8 mouse cellular contexts compared by ENCODE assay signal in the genomic region with DNA sequence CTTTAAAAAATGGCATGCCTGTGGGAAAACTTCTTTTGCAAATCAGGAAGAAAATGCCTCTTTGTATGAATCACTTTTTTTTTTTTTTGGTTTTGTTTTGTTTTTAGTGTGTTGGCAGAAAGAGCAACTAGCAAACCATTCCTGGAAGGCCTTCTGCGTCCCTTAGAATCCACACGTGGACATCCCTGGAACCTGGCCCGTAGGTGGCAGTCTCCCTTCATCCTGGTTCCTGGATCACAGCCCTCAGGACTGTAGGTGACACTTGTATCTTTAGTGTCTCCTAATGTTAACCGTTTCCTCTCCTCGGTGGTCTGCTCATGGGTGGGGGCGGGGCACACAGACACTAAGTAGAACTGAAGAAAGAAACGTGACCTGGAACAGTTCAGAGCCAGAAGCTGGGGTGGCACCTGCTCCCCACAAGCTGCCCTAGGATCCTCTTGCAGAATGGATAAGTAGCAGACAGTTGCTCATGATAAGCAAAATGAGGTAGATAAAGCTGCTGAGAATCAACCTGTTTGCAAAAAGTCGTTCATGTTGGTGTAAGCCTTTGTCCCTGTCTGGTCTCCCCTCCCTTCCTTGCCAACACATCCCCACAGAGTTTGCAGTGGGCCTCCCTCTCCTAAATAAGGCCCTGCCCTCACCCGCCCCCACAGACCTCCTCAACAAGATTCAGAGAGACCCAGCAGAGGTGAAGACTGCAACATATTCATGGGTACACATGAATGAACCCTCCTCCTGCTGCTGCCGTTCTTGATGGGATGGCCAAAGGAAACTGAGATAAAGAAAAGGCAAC. TPM values are rescaled to one million over a fixed set of nuclear protein-coding genes. Genes with fewer than 3 reads are reported as not detected.
DNase-seq lines count a peak whose midpoint lies in the region; ATAC-seq and TF ChIP-seq lines count a peak whose summit lies in the region.

No protein-coding gene starts in this region.

- no peak for ATAC-seq in embryonic facial prominence, embryonic 14.5 days (ENCODE audit: low read depth)
- ATAC-seq in hindbrain, embryonic 16.5 days: peak; percentile 63
- ATAC-seq in liver, embryonic 14.5 days (ENCODE audit: insufficient read depth): peak; percentile 82

- H3K27ac ChIP-seq in embryonic facial prominence, embryonic 14.5 days (replicated peaks; ENCODE audit: low read depth, low read length): no peak overlapping the region
- no peak overlapping the region for H3K27ac ChIP-seq in hindbrain, embryonic 16.5 days (ENCODE audit: low read depth, low read length)
- H3K27ac ChIP-seq in liver, embryonic 14.5 days: no peak overlapping the region

- H3K9ac ChIP-seq in embryonic facial prominence, embryonic 14.5 days (ENCODE audit: low read depth, low read length): no peak overlapping the region
- no peak overlapping the region for H3K9ac ChIP-seq in hindbrain, embryonic 16.5 days (ENCODE audit: low read depth, low read length)
- no peak overlapping the region for H3K9ac ChIP-seq in liver, embryonic 14.5 days (replicated peaks)

- peak; percentile 75 for TF ChIP-seq EP300 in liver, embryonic 14.5 days (IDR thresholded peaks at IDR 0.05; ENCODE audit: low read depth)

- no peaks in the 10 kb centered on the region for H3K9me3 ChIP-seq in embryonic facial prominence, embryonic 14.5 days (ENCODE audit: control insufficient read depth, low read length)
- no peaks in the 10 kb centered on the region for H3K9me3 ChIP-seq in hindbrain, embryonic 16.5 days (ENCODE audit: control insufficient read depth, low read length)
- H3K9me3 ChIP-seq in liver, embryonic 14.5 days (ENCODE audit: control insufficient read depth, low read length): no peaks in the 10 kb centered on the region

- H3K27me3 ChIP-seq in embryonic facial prominence, embryonic 14.5 days (replicated peaks; ENCODE audit: control insufficient read depth, insufficient read depth, low read length): no peaks in the 10 kb centered on the region
- H3K27me3 ChIP-seq in hindbrain, embryonic 16.5 days (replicated peaks; ENCODE audit: control insufficient read depth, insufficient read depth, low read length): no peaks in the 10 kb centered on the region
- H3K27me3 ChIP-seq in liver, embryonic 14.5 days (ENCODE audit: control insufficient read depth, insufficient read depth, low read length): no peaks in the 10 kb centered on the region

- H3K4me3 ChIP-seq in embryonic facial prominence, embryonic 14.5 days (ENCODE audit: low read depth, low read length): no peak overlapping the region
- no peak overlapping the region for H3K4me3 ChIP-seq in hindbrain, embryonic 16.5 days (ENCODE audit: low read length)
- no peak overlapping the region for H3K4me3 ChIP-seq in liver, embryonic 14.5 days (ENCODE audit: insufficient read depth in 1 of 2, low read depth in 2 of 2, low read length in 2 of 2)

- peak; percentile 61 for TF ChIP-seq CTCF in liver, embryonic 14.5 days (IDR thresholded peaks at IDR 0.05; ENCODE audit: low read depth)

- no peaks in the 10 kb centered on the region for H3K36me3 ChIP-seq in embryonic facial prominence, embryonic 14.5 days (ENCODE audit: control insufficient read depth, insufficient read depth, low read length)
- H3K36me3 ChIP-seq in hindbrain, embryonic 16.5 days (ENCODE audit: control insufficient read depth, insufficient read depth, low read length): no peaks in the 10 kb centered on the region
- H3K36me3 ChIP-seq in liver, embryonic 14.5 days (replicated peaks; ENCODE audit: control insufficient read depth, insufficient read depth, low read depth): no peaks in the 10 kb centered on the region

- 33% methylated on average over 10 of the region's 10 CpGs for WGBS in embryonic facial prominence, embryonic 14.5 days
- WGBS in hindbrain, embryonic 16.5 days: 25% methylated on average over 10 of the region's 10 CpGs
- WGBS in liver, embryonic 14.5 days (ENCODE audit: insufficient replicate concordance): 11% methylated on average over 10 of the region's 10 CpGs

- peaks cover 18% of the 10 kb centered on the region for H3K4me1 ChIP-seq in embryonic facial prominence, embryonic 14.5 days (ENCODE audit: control insufficient read depth, insufficient read depth, low read length)
- H3K4me1 ChIP-seq in hindbrain, embryonic 16.5 days (ENCODE audit: control insufficient read depth, insufficient read depth, low read depth, low read length): peaks cover 10% of the 10 kb centered on the region
- peaks cover 13 to 52% of the 10 kb centered on the region in 2 experiments for H3K4me1 ChIP-seq in liver, embryonic 14.5 days (replicated peaks; ENCODE audit: control insufficient read depth in 2 of 2, insufficient read depth in 2 of 2, low read length in 1 of 2)

- DNase-seq in embryo, embryonic 10 days (ENCODE audit: low spot score): peak; percentile 63
- no peak for DNase-seq in embryo, embryonic 9.5 days (ENCODE audit: extremely low spot score)
- DNase-seq in adrenal gland, adult 2 months: peak; percentile 74
- peak; percentile 52 for DNase-seq in embryonic facial prominence, embryonic 14.5 days (ENCODE audit: low spot score)
- DNase-seq in liver, embryonic 14.5 days (ENCODE audit: low read depth in 3 of 3, low spot score in 3 of 3): no peak
- DNase-seq in retina, adult 2 months (ENCODE audit: low read depth, low spot score): peak; percentile 38
- no peak for DNase-seq in right cerebral cortex, adult 18-20 months

- H3K4me2 ChIP-seq in embryonic facial prominence, embryonic 14.5 days (ENCODE audit: low read depth, low read length): no peak overlapping the region
- no peak overlapping the region for H3K4me2 ChIP-seq in hindbrain, embryonic 16.5 days (ENCODE audit: low read length)
- H3K4me2 ChIP-seq in liver, embryonic 14.5 days (ENCODE audit: low read depth): no peak overlapping the region; the same call in none of the 2 replicates

RNA-seq across cellular contexts. Expression of a gene that starts 52.6 kb away (rescaled TPM):
- 1 to 10 TPM; 2.0 to 2.4 TPM for total RNA-seq in adrenal gland, adult 2 months (2021)
- 0.40 and 0.75 TPM in 2 replicates for polyA plus RNA-seq in adrenal gland, adult 2 months (2012; rRNA removed)
- polyA plus RNA-seq in embryonic facial prominence, embryonic 14.5 days (2014; fragmentation: Nextera tagmentation; extraction: Ambion mirVana): 4.1 and 4.6 TPM in 2 replicates
- polyA plus RNA-seq in hindbrain, embryonic 16.5 days (2015; fragmentation: Nextera tagmentation; extraction: Ambion mirVana): 12.7 TPM in 2 replicates
- polyA plus RNA-seq in liver, embryonic 14.5 days (2012; rRNA removed): 0.10 and 0.12 TPM in 2 replicates
- 0.08 TPM in 1 of 2 replicates, not detected in the other for polyA plus RNA-seq in liver, embryonic 14.5 days (2014; fragmentation: Nextera tagmentation; extraction: Ambion mirVana)

Comparison
In these comparisons a context has a peak if more than half of its experiments do, and no peak if none do; other contexts are left out.
1. DNase-seq: peak in embryo, embryonic 10 days (single experiment), adrenal gland, adult 2 months (single experiment), embryonic facial prominence, embryonic 14.5 days (single experiment) and retina, adult 2 months (single experiment); none in embryo, embryonic 9.5 days (single experiment), liver, embryonic 14.5 days (0 of 3) and right cerebral cortex, adult 18-20 months (single experiment).